Comparison of ENCODE assay signal across 22 mouse cellular contexts in the genomic region with DNA sequence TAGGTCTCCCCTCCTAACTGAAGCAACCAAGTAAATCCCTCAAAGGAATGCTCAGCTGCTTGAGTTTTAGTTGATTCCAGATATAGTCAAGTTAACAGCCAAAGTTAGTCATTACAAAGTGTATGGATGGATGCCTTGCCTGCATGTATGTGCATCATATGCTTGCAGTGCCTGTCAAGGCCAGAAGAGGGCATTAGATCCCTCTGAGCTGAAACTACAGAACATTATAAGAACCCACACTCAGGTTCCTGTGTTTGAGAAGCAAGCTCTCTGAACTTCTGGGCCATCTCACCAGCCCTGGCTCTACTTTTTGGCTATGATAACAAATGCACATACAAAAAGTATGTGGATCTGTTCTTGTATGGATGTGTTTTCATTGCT. TPM values are rescaled to one million over a fixed set of nuclear protein-coding genes. Genes with fewer than 3 reads are reported as not detected.
A peak's percentile ranks its signal among the peaks of the same experiment; 100 is the strongest.
DNase-seq lines count a peak whose midpoint lies in the region; ATAC-seq and TF ChIP-seq lines count a peak whose summit lies in the region.
"Had no signal": no experiment of that assay in that cellular context is flagged by ENCODE, and none has a peak within 500 bp of the region (broad histone marks: within the 10 kb centered on the region; RNA-seq: fewer than 3 reads in every experiment).

No protein-coding gene starts in this region.

- H3K27ac ChIP-seq in gastrocnemius, adult 2 months = no peak overlapping the region
- H3K27ac ChIP-seq in left cerebral cortex, adult 2 months = no peak overlapping the region
- no peak overlapping the region for H3K27ac ChIP-seq in CH12.LX (ENCODE audit: insufficient read depth, low read depth)
- H3K27ac ChIP-seq in midbrain, embryonic 11.5 days (ENCODE audit: low read depth, low read length) = no peak overlapping the region
- no peak overlapping the region for H3K27ac ChIP-seq in hindbrain, embryonic 12.5 days
- H3K27ac ChIP-seq: hindbrain, embryonic 13.5 days; liver, embryonic 13.5 days had no signal

- dilution Hi-C loops in CH12.LX (cut with MboI; ENCODE audit: extremely low pct_ligation_motif_present, extremely low pct_unique_long_range_greater_than_20kb, low sequenced_read_pairs) = no loop called here

- in situ Hi-C loops in CH12.LX (cut with MboI; ENCODE audit: low pct_ligation_motif_present, low pct_unique_long_range_greater_than_20kb, low sequenced_read_pairs) = no loop called here

- DNase-seq in gastrocnemius, adult 2 months = no peak
- no peak for DNase-seq in gastrocnemius, postnatal 14 days
- no peak for DNase-seq in left cerebral cortex, adult 2 months (ENCODE audit: extremely low spot score in 1 of 2, low spot score in 2 of 2)
- DNase-seq in left cerebral cortex, adult 11 months (ENCODE audit: low spot score) = no peak
- no peak for DNase-seq in CH12.LX (ENCODE audit: extremely low read depth)
- no peak for DNase-seq in midbrain, embryonic 11.5 days (ENCODE audit: low spot score, missing footprints)
- DNase-seq: adrenal gland, postnatal 14 days; cerebellum, adult 18-20 months; cerebellum, postnatal 36 days; heart, adult 11 months; kidney, adult 18-20 months; layer of hippocampus, postnatal 36 days; left cerebral cortex, postnatal 4 days; liver, embryonic 13.5 days; lung, postnatal 14 days; right cerebral cortex, postnatal 14 days; thymus, postnatal 25 days had no signal

- no peak overlapping the region for H3K4me3 ChIP-seq in gastrocnemius, adult 2 months
- H3K4me3 ChIP-seq in left cerebral cortex, adult 2 months = no peak overlapping the region
- no peak overlapping the region for H3K4me3 ChIP-seq in CH12.LX (replicated peaks in 1 of 3; ENCODE audit: low read depth in 2 of 3, low read length in 2 of 3, poor library complexity in 1 of 3)
- no peak overlapping the region for H3K4me3 ChIP-seq in midbrain, embryonic 11.5 days (ENCODE audit: low read depth, low read length)
- H3K4me3 ChIP-seq in hindbrain, embryonic 12.5 days = no peak overlapping the region
- H3K4me3 ChIP-seq: hindbrain, embryonic 13.5 days; liver, embryonic 13.5 days had no signal

- H3K27me3 ChIP-seq in CH12.LX (replicated peaks) = no peaks in the 10 kb centered on the region
- no peaks in the 10 kb centered on the region for H3K27me3 ChIP-seq in midbrain, embryonic 11.5 days (ENCODE audit: control insufficient read depth, insufficient read depth, low read length)
- H3K27me3 ChIP-seq in hindbrain, embryonic 12.5 days = no peaks in the 10 kb centered on the region
- H3K27me3 ChIP-seq: hindbrain, embryonic 13.5 days; liver, embryonic 13.5 days had no signal

- intact Hi-C loops in gastrocnemius, adult 2 months (cut with DNase I) = no loop called here
- intact Hi-C loops in gastrocnemius, postnatal 14 days (cut with DNase I; ENCODE audit: low total_unique reads) = no loop called here
- intact Hi-C loops in left cerebral cortex, adult 2 months (cut with DNase I) = no loop called here

- peaks cover 5% of the 10 kb centered on the region for H3K9me3 ChIP-seq in CH12.LX (replicated peaks; ENCODE audit: low read length)
- no peaks in the 10 kb centered on the region for H3K9me3 ChIP-seq in midbrain, embryonic 11.5 days (ENCODE audit: control insufficient read depth, low read length)
- no peaks in the 10 kb centered on the region for H3K9me3 ChIP-seq in hindbrain, embryonic 12.5 days (replicated peaks)
- H3K9me3 ChIP-seq: hindbrain, embryonic 13.5 days had no signal

- H3K36me3 ChIP-seq in CH12.LX (replicated peaks in 1 of 2; ENCODE audit: control insufficient read depth in 1 of 2, insufficient read depth in 1 of 2, low read length in 1 of 2) = no peaks in the 10 kb centered on the region
- no peaks in the 10 kb centered on the region for H3K36me3 ChIP-seq in midbrain, embryonic 11.5 days (ENCODE audit: control insufficient read depth, insufficient read depth, low read length)
- H3K36me3 ChIP-seq in hindbrain, embryonic 12.5 days = no peaks in the 10 kb centered on the region
- H3K36me3 ChIP-seq: hindbrain, embryonic 13.5 days had no signal

- H3K4me2 ChIP-seq in CH12.LX (ENCODE audit: insufficient read depth, low read depth, poor library complexity, severe bottlenecking) = no peak overlapping the region
- H3K4me2 ChIP-seq in midbrain, embryonic 11.5 days = no peak overlapping the region
- H3K4me2 ChIP-seq in hindbrain, embryonic 12.5 days (replicated peaks) = no peak overlapping the region
- H3K4me2 ChIP-seq: hindbrain, embryonic 13.5 days; liver, embryonic 13.5 days had no signal

- TF ChIP-seq EP300 in CH12.LX (IDR thresholded peaks at IDR 0.05; ENCODE audit: low read length) = no peak

- no peaks in the 10 kb centered on the region for H3K79me2 ChIP-seq in CH12.LX (replicated peaks; ENCODE audit: control insufficient read depth, extremely low read depth, insufficient read depth, poor library complexity, severe bottlenecking)

- TF ChIP-seq POLR2A in CH12.LX (IDR thresholded peaks at IDR 0.05; ENCODE audit: low read depth, low read length) = no peak

- TF ChIP-seq RAD21 in CH12.LX (IDR thresholded peaks at IDR 0.05; ENCODE audit: low read depth, low read length) = no peak; the same call in none of the 2 replicates

- H3K9ac ChIP-seq in CH12.LX (ENCODE audit: insufficient read depth, low read depth) = no peak overlapping the region
- H3K9ac ChIP-seq in midbrain, embryonic 11.5 days (ENCODE audit: low read length) = no peak overlapping the region
- no peak overlapping the region for H3K9ac ChIP-seq in hindbrain, embryonic 12.5 days
- H3K9ac ChIP-seq: hindbrain, embryonic 13.5 days; liver, embryonic 13.5 days had no signal

- peaks cover 23 to 54% of the 10 kb centered on the region in 2 experiments for H3K4me1 ChIP-seq in CH12.LX (ENCODE audit: control insufficient read depth in 1 of 2, insufficient read depth in 2 of 2)
- H3K4me1 ChIP-seq in midbrain, embryonic 11.5 days (ENCODE audit: control insufficient read depth, insufficient read depth, low read length) = no peaks in the 10 kb centered on the region
- H3K4me1 ChIP-seq in hindbrain, embryonic 12.5 days = peaks cover 5% of the 10 kb centered on the region; the same call in 1 of the 2 replicates
- H3K4me1 ChIP-seq: hindbrain, embryonic 13.5 days had no signal

- peak; percentile 17; the same call in 1 of the 2 replicates for TF ChIP-seq CTCF in gastrocnemius, adult 2 months (IDR thresholded peaks at IDR 0.05)
- TF ChIP-seq CTCF in left cerebral cortex, adult 2 months (IDR thresholded peaks at IDR 0.05) = peak; percentile 10
- TF ChIP-seq CTCF in CH12.LX (conservative IDR thresholded peaks at IDR 0.05 in 1 of 2, IDR thresholded peaks at IDR 0.05 in 1 of 2; ENCODE audit: low read depth in 2 of 2, low read length in 2 of 2) = peak in 1 of 2 experiments; percentile 33; a peak in 2 of 4 replicates

- 0 out of 2 replicates have a peak, but pooled peaks have one; percentile 57 for ATAC-seq in erythroblast, adult 5-6 weeks (replicated peaks; ENCODE audit: low FRiP score, poor library complexity, severe bottlenecking)
- ATAC-seq in midbrain, embryonic 11.5 days (ENCODE audit: low FRiP score) = no peak
- no peak for ATAC-seq in hindbrain, embryonic 12.5 days (ENCODE audit: low FRiP score)
- ATAC-seq: forebrain, embryonic 14.5 days had no signal

RNA-seq across cellular contexts. Expression of a gene that starts 7.7 kb away (rescaled TPM):
- 100 to 1,000 TPM; 100 to 129 TPM for total RNA-seq in gastrocnemius, adult 2 months (2021)
- 100 to 1,000 TPM; 176 to 209 TPM for total RNA-seq in gastrocnemius, postnatal 14 days (2021)
- 100 to 1,000 TPM; 380 to 388 TPM for total RNA-seq in left cerebral cortex, adult 2 months (2021)
- total RNA-seq in CH12.LX (2012; rRNA removed) = 275 and 327 TPM in 2 replicates
- 334 and 352 TPM in 2 replicates for total RNA-seq in CH12.LX (2014; rRNA removed)
- 318 and 325 TPM in 2 replicates for polyA plus RNA-seq in CH12.LX (2012; ENCODE audit: insufficient read length, low read depth)
- 59.4 and 65.9 TPM in 2 replicates for total RNA-seq in erythroblast, adult 5-6 weeks (2015; ENCODE audit: low replicate concordance)
- 40.8 and 80.4 TPM in 2 replicates for total RNA-seq in erythroblast, adult 5-6 weeks (2017; ENCODE audit: low replicate concordance)
- 256 and 276 TPM in 2 replicates for polyA plus RNA-seq in midbrain, embryonic 11.5 days (2014; fragmentation: Nextera tagmentation; extraction: Ambion mirVana)
- 251 and 261 TPM in 2 replicates for polyA plus RNA-seq in hindbrain, embryonic 12.5 days (2016; fragmentation: Nextera tagmentation; extraction: Ambion mirVana)

RNA-seq across cellular contexts. Expression of a gene that starts 24.2 kb away (rescaled TPM):
- total RNA-seq in gastrocnemius, adult 2 months (2021) = 1 to 10 TPM; 6.6 to 8.2 TPM
- 10 to 100 TPM in 1 of 2 experiments, 1 to 10 TPM in 1; 9.8 to 12.2 TPM for total RNA-seq in gastrocnemius, postnatal 14 days (2021)
- 10 to 100 TPM; 38.0 to 41.5 TPM for total RNA-seq in left cerebral cortex, adult 2 months (2021)
- 49.8 and 58.7 TPM in 2 replicates for total RNA-seq in CH12.LX (2012; rRNA removed)
- total RNA-seq in CH12.LX (2014; rRNA removed) = 47.3 and 55.1 TPM in 2 replicates
- 44.1 and 49.6 TPM in 2 replicates for polyA plus RNA-seq in CH12.LX (2012; ENCODE audit: insufficient read length, low read depth)
- 1.3 and 11.1 TPM in 2 replicates for total RNA-seq in erythroblast, adult 5-6 weeks (2015; ENCODE audit: low replicate concordance)
- total RNA-seq in erythroblast, adult 5-6 weeks (2017; ENCODE audit: low replicate concordance) = 5.3 and 16.4 TPM in 2 replicates
- polyA plus RNA-seq in midbrain, embryonic 11.5 days (2014; fragmentation: Nextera tagmentation; extraction: Ambion mirVana) = 61.1 and 63.8 TPM in 2 replicates
- polyA plus RNA-seq in hindbrain, embryonic 12.5 days (2016; fragmentation: Nextera tagmentation; extraction: Ambion mirVana) = 83.3 and 88.7 TPM in 2 replicates

RNA-seq across cellular contexts. Expression of a gene that starts 40.0 kb away (rescaled TPM):
- total RNA-seq in gastrocnemius, adult 2 months (2021) = under 1 TPM; 0.23 to 0.39 TPM
- total RNA-seq in gastrocnemius, postnatal 14 days (2021) = under 1 TPM; 0.22 to 0.47 TPM
- under 1 TPM in 1 of 2 experiments, not detected in 1; 0.07 TPM for total RNA-seq in left cerebral cortex, adult 2 months (2021)
- 27.2 and 28.2 TPM in 2 replicates for total RNA-seq in CH12.LX (2012; rRNA removed)
- total RNA-seq in CH12.LX (2014; rRNA removed) = 34.5 and 40.5 TPM in 2 replicates
- 28.6 and 29.9 TPM in 2 replicates for polyA plus RNA-seq in CH12.LX (2012; ENCODE audit: insufficient read length, low read depth)
- total RNA-seq in erythroblast, adult 5-6 weeks (2015; ENCODE audit: low replicate concordance) = 77.4 and 78.8 TPM in 2 replicates
- total RNA-seq in erythroblast, adult 5-6 weeks (2017; ENCODE audit: low replicate concordance) = 55.2 and 79.5 TPM in 2 replicates
- polyA plus RNA-seq in midbrain, embryonic 11.5 days (2014; fragmentation: Nextera tagmentation; extraction: Ambion mirVana) = 5.0 and 6.2 TPM in 2 replicates
- polyA plus RNA-seq in hindbrain, embryonic 12.5 days (2016; fragmentation: Nextera tagmentation; extraction: Ambion mirVana) = 2.2 and 2.8 TPM in 2 replicates
- total RNA-seq: left cerebral cortex, postnatal 4 days had no signal

RNA-seq across cellular contexts. Expression of a gene that starts 49.6 kb away (rescaled TPM):
- total RNA-seq in gastrocnemius, adult 2 months (2021) = not detected
- under 1 TPM; 0.38 to 0.51 TPM for total RNA-seq in gastrocnemius, postnatal 14 days (2021)
- not detected for total RNA-seq in left cerebral cortex, adult 2 months (2021)
- total RNA-seq in CH12.LX (2012; rRNA removed) (1.3 and 1.5 TPM in 2 replicates), CH12.LX (2014; rRNA removed) (1.1 and 1.4 TPM in 2 replicates)
- 1.7 and 3.0 TPM in 2 replicates for polyA plus RNA-seq in CH12.LX (2012; ENCODE audit: insufficient read length, low read depth)
- not detected in 2 replicates for total RNA-seq in erythroblast, adult 5-6 weeks (2015; ENCODE audit: low replicate concordance)
- not detected in 2 replicates for total RNA-seq in erythroblast, adult 5-6 weeks (2017; ENCODE audit: low replicate concordance)
- polyA plus RNA-seq in midbrain, embryonic 11.5 days (2014; fragmentation: Nextera tagmentation; extraction: Ambion mirVana) = 0.57 and 0.70 TPM in 2 replicates
- polyA plus RNA-seq in hindbrain, embryonic 12.5 days (2016; fragmentation: Nextera tagmentation; extraction: Ambion mirVana) = 3.1 and 3.4 TPM in 2 replicates
- total RNA-seq: gastrocnemius, adult 18-20 months; layer of hippocampus, postnatal 36 days had no signal

Comparison
In these comparisons a context has a peak if more than half of its experiments do, and no peak if none do; other contexts are left out.
1. RNA of a gene that starts 40.0 kb away (total RNA-seq): 55.2 to 79.5 TPM in erythroblast, adult 5-6 weeks and 27.2 to 40.5 TPM in CH12.LX; 0.22 to 0.47 TPM in gastrocnemius, postnatal 14 days, 0.23 to 0.39 TPM in gastrocnemius, adult 2 months and 0.07 TPM in left cerebral cortex, adult 2 months; every median in the first group is over 10 times any median in the second.